Mouse (Mus musculus) forebrain, embryonic 11.5 days (tissue): ENCODE data around the gene Crip2. TPM values are rescaled to one million over a fixed set of nuclear protein-coding genes. Genes with fewer than 3 reads are reported as not detected.
A peak's percentile ranks its signal among the peaks of the same experiment; 100 is the strongest.

Source experiments
- ATAC-seq: fragments of 200-750 bp; cut with Nextera tagmentation; replicated peaks from 2 replicates; pipeline ENCODE4 v1.8.0; 2017; ENCODE audit warnings: moderate TSS enrichment; ENCODE audit not compliant: low FRiP score
- DNase-seq: peaks from one replicate; pipeline ENCODE4 v3.0.0-alpha.2; 2017; ENCODE audit warnings: low spot score
- H3K27ac ChIP-seq: fragments of 300-500 bp; sonication (generic); 2 replicates; pipeline ENCODE4 v1.5.1; 2014; ENCODE audit warnings: low read depth, low read length
- H3K27me3 ChIP-seq: fragments of 300-500 bp; sonication (generic); 2 replicates; pipeline ENCODE4 v1.6.1; 2014; ENCODE audit warnings: mild to moderate bottlenecking, low read length, mixed read lengths; ENCODE audit not compliant: control insufficient read depth, insufficient read depth
- H3K36me3 ChIP-seq: fragments of 300-500 bp; sonication (generic); 2 replicates; pipeline ENCODE4 v1.6.1; 2014; ENCODE audit warnings: mild to moderate bottlenecking, low read length, moderate library complexity, mixed read lengths; ENCODE audit not compliant: control insufficient read depth, insufficient read depth
- H3K4me1 ChIP-seq: fragments of 300-500 bp; sonication (generic); replicated peaks from 2 replicates; pipeline ENCODE4 v1.6.1; 2014; ENCODE audit warnings: low read length, mixed read lengths; ENCODE audit not compliant: control insufficient read depth, insufficient read depth
- H3K4me2 ChIP-seq: fragments of 300-500 bp; sonication (generic); 2 replicates; pipeline ENCODE4 v1.6.1; 2014; ENCODE audit warnings: low read depth, mild to moderate bottlenecking, low read length, moderate library complexity, mixed read lengths; ENCODE audit not compliant: severe bottlenecking
- H3K4me3 ChIP-seq: fragments of 300-500 bp; sonication (generic); 2 replicates; pipeline ENCODE4 v1.5.1; 2014; ENCODE audit warnings: low read depth, low read length
- H3K9ac ChIP-seq: fragments of 300-500 bp; sonication (generic); 2 replicates; pipeline ENCODE4 v1.6.1; 2014; ENCODE audit warnings: low read length
- H3K9me3 ChIP-seq: fragments of 300-500 bp; sonication (generic); 2 replicates; pipeline ENCODE4 v1.6.1; 2016; ENCODE audit warnings: low read length, mixed read lengths; ENCODE audit not compliant: control insufficient read depth
- WGBS: fragments of 180-500 bp; shearing (Covaris S2); extraction: QIAGEN DNeasy Blood & Tissue Kit; methylation state at CpG from one replicate; pipeline ENCODE4 v1.1.7; 2014; 5-methylcytosine and 5-hydroxymethylcytosine counted together
- polyA plus RNA-seq: library from polyadenylated mRNA; unstranded; fragments of >200 nt; fragmentation: Nextera tagmentation; extraction: Ambion mirVana; gene quantifications from 2 replicates; pipeline ENCODE4 v1.2.1, GENCODE M21; 2014

The Crip2 gene
- polyA plus RNA-seq, 1 experiment from 2014 or later = 186 TPM

- no peak overlapping the region for H3K27ac ChIP-seq
- no peak overlapping the region for H3K4me3 ChIP-seq
- H3K27me3 ChIP-seq = no peaks in the 10 kb centered on the region
- H3K9ac ChIP-seq = no peak overlapping the region
- ATAC-seq (peak; percentile 69), DNase-seq (peak; percentile 91)
- H3K4me2 ChIP-seq = no peak overlapping the region
- no peaks in the 10 kb centered on the region for H3K4me1 ChIP-seq
- peaks cover 21% of the 10 kb centered on the region for H3K36me3 ChIP-seq
- no peaks in the 10 kb centered on the region for H3K9me3 ChIP-seq
- WGBS = 89% methylated on average over 20 of the region's 20 CpGs
Observed at GRCm38 (mm10) chr12:113119516-113120410, 20.3 kb upstream of the Crip2 start.

GRCm38 (mm10) chr12:113124726-113125125, 15.3 kb upstream of the Crip2 start:
- Histone ChIP-seq H3K27ac (no peak overlapping the region), H3K9ac (no peak overlapping the region), H3K9me3 (no peaks in the 10 kb centered on the region), H3K4me3 (no peak overlapping the region), H3K27me3 (no peaks in the 10 kb centered on the region), H3K4me2 (no peak overlapping the region), H3K4me1 (no peaks in the 10 kb centered on the region), H3K36me3 (peaks cover 33% of the 10 kb centered on the region)
- no peak for ATAC-seq
- whole genome bisulfite sequencing = 91% methylated on average over 6 of the region's 6 CpGs
- DNase-seq = no peak

DNA sequence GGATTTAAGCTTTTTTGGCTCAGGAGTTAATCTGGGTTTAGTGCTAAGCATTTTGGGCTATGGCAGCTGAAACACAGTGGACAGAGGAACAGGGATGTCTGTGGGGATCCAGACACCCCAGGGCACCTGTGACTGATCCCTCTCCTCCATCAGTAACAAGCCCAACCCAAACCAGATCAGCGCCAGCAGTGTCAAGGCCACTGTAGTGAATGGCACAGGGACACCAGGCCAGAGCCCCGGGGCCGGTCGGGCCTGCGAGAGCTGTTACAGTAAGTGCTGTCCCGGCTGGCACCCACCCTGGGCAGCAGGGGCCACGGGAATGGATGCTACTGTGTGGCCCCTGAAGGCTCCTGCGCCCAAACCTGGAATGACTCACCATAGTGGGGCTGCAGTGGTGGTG, 9.3 kb upstream of the Crip2 start:
- WGBS = 97% methylated on average over 8 of the region's 8 CpGs
- no peaks in the 10 kb centered on the region for H3K27me3 ChIP-seq
- H3K36me3 ChIP-seq = peaks cover 47% of the 10 kb centered on the region
- DNase-seq (no peak), ATAC-seq (no peak)
- no peak overlapping the region for H3K4me3 ChIP-seq
- H3K27ac ChIP-seq = no peak overlapping the region
- H3K9me3 ChIP-seq = no peaks in the 10 kb centered on the region
- H3K4me1 ChIP-seq = no peaks in the 10 kb centered on the region
- H3K9ac ChIP-seq = no peak overlapping the region
- no peak overlapping the region for H3K4me2 ChIP-seq

DNA sequence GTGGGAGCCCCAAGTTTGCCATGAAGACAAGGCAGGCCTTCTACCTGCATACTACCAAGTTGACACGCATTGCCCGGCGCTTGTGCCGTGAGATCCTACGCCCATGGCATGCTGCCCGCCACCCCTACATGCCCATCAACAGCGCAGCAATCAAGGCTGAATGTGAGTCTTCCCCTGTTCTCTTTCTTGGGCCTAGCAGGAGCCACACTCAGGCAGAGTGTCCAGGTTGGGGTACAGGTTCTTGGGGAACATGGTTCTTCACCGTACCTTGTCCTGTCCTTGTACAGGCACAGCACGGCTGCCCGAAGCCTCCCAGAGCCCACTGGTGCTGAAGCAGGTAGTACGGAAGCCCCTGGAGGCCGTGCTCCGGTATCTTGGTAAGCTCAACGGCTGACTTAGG, 8.4 kb upstream of the Crip2 start:
- ATAC-seq (no peak), DNase-seq (no peak)
- Histone ChIP-seq H3K27me3 (no peaks in the 10 kb centered on the region), H3K36me3 (peaks cover 48% of the 10 kb centered on the region), H3K9me3 (no peaks in the 10 kb centered on the region), H3K4me2 (no peak overlapping the region), H3K4me1 (no peaks in the 10 kb centered on the region), H3K4me3 (no peak overlapping the region), H3K9ac (no peak overlapping the region), H3K27ac (no peak overlapping the region)
- WGBS = 98% methylated on average over 14 of the region's 14 CpGs

GRCm38 (mm10) chr12:113132567-113132966, 7.5 kb upstream of the Crip2 start:
- no peak overlapping the region for H3K4me2 ChIP-seq
- DNase-seq (no peak), ATAC-seq (no peak)
- WGBS = 95% methylated on average over 2 of the region's 2 CpGs
- H3K4me3 ChIP-seq = no peak overlapping the region
- no peaks in the 10 kb centered on the region for H3K27me3 ChIP-seq
- no peaks in the 10 kb centered on the region for H3K4me1 ChIP-seq
- no peak overlapping the region for H3K9ac ChIP-seq
- H3K27ac ChIP-seq = no peak overlapping the region
- H3K36me3 ChIP-seq = peaks cover 49% of the 10 kb centered on the region
- H3K9me3 ChIP-seq = no peaks in the 10 kb centered on the region

GRCm38 (mm10) chr12:113133260-113133659, 6.8 kb upstream of the Crip2 start:
- DNase-seq = no peak
- Histone ChIP-seq H3K27me3 (no peaks in the 10 kb centered on the region), H3K27ac (no peak overlapping the region), H3K9ac (no peak overlapping the region), H3K4me3 (no peak overlapping the region), H3K36me3 (peaks cover 44% of the 10 kb centered on the region), H3K9me3 (no peaks in the 10 kb centered on the region), H3K4me1 (peaks cover under 1% of the 10 kb centered on the region; the same call in 1 of the 2 replicates), H3K4me2 (no peak overlapping the region)
- WGBS = 90% methylated on average over 9 of the region's 9 CpGs
- ATAC-seq = no peak

DNA sequence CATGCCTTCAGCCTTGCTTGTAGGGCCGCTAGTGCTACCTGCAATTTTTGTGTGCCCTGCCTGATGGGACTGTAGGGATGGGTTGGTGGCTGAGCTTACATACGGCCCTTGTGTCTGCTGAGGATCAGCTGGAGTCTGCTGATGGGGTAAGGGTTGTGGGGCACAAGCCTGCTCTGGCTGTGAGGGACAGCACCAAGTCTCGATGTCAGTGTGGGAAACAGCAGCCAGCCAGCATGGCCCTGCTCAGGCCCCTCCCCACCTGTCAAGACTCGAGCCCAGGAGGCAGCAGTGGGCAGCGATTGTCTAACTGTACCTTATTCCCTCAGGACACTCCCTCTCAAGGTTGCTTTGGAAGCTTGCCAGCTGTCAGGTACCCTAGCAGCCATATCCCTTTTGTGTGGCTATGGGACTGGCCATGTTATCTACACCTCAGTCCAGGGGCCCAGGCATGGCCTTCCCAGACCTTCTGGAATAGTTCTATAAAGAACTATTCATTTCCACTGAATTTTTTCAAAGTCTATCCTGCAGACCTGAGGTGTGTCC, 6.1 kb upstream of the Crip2 start:
- no peaks in the 10 kb centered on the region for H3K9me3 ChIP-seq
- no peak overlapping the region for H3K4me2 ChIP-seq
- DNase-seq (no peak), ATAC-seq (no peak)
- H3K4me1 ChIP-seq = peaks cover 7% of the 10 kb centered on the region; the same call in 1 of the 2 replicates
- no peak overlapping the region for H3K27ac ChIP-seq
- 92% methylated on average over 5 of the region's 5 CpGs for WGBS
- H3K27me3 ChIP-seq = no peaks in the 10 kb centered on the region
- peaks cover 38% of the 10 kb centered on the region for H3K36me3 ChIP-seq
- no peak overlapping the region for H3K4me3 ChIP-seq
- no peak overlapping the region for H3K9ac ChIP-seq

DNA sequence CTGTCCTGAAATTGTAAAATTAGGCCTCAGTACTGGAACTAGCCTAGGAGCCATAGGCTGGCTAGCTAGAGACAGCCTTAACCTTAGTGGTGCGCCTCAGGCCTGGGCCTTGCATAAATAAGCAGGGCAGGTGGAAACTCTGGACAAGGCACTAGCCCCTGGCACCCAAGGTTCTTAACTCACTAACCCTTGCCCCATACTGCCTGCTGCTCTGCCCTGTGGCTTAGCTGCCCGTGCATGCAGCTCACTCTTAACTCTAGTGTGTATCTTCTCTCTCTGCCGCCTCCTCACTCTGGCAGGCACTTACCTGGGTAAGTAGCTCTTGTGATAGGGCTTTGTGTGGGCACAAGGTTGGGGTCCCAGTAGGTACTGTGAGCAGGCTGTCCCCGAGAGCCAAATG, 5.5 kb upstream of the Crip2 start:
- Histone ChIP-seq H3K4me1 (peaks cover 13% of the 10 kb centered on the region), H3K9ac (no peak overlapping the region), H3K27ac (no peak overlapping the region), H3K4me2 (no peak overlapping the region), H3K9me3 (no peaks in the 10 kb centered on the region), H3K36me3 (peaks cover 34% of the 10 kb centered on the region), H3K27me3 (no peaks in the 10 kb centered on the region), H3K4me3 (no peak overlapping the region)
- DNase-seq (no peak), ATAC-seq (no peak)
- WGBS = 92% methylated on average over 4 of the region's 4 CpGs

- Histone ChIP-seq H3K4me2 (no peak overlapping the region), H3K27ac (no peak overlapping the region), H3K9me3 (no peaks in the 10 kb centered on the region), H3K4me1 (peaks cover 16% of the 10 kb centered on the region), H3K36me3 (peaks cover 34% of the 10 kb centered on the region), H3K4me3 (no peak overlapping the region), H3K9ac (no peak overlapping the region), H3K27me3 (no peaks in the 10 kb centered on the region)
- 91% methylated on average over 7 of the region's 7 CpGs for WGBS
- no peak for ATAC-seq
- no peak for DNase-seq
Observed at GRCm38 (mm10) chr12:113135401-113135800, 4.6 kb upstream of the Crip2 start.
